In genomic region chr17:35752221-35752811, GRCm38 (mm10) we compare ENCODE assay signal across 9 mouse cellular contexts. TPM values are rescaled to one million over a fixed set of nuclear protein-coding genes. Genes with fewer than 3 reads are reported as not detected.
DNase-seq lines count a peak whose midpoint lies in the region; ATAC-seq and TF ChIP-seq lines count a peak whose summit lies in the region.
"Had no signal": no experiment of that assay in that cellular context is flagged by ENCODE, and none has a peak within 500 bp of the region (broad histone marks: within the 10 kb centered on the region; RNA-seq: fewer than 3 reads in every experiment).

No protein-coding gene starts in this region.

- H3K9me3 ChIP-seq in hindbrain, embryonic 16.5 days (ENCODE audit: control insufficient read depth, low read length) = no peaks in the 10 kb centered on the region
- H3K9me3 ChIP-seq in neural tube, embryonic 15.5 days (replicated peaks) = no peaks in the 10 kb centered on the region
- H3K9me3 ChIP-seq: embryonic facial prominence, embryonic 13.5 days had no signal

- no peaks in the 10 kb centered on the region for H3K36me3 ChIP-seq in spleen, adult 2 months (ENCODE audit: control insufficient read depth, insufficient read depth, low read length)
- no peaks in the 10 kb centered on the region for H3K36me3 ChIP-seq in hindbrain, embryonic 16.5 days (ENCODE audit: control insufficient read depth, insufficient read depth, low read length)
- no peaks in the 10 kb centered on the region for H3K36me3 ChIP-seq in neural tube, embryonic 15.5 days
- H3K36me3 ChIP-seq: embryonic facial prominence, embryonic 13.5 days had no signal

- 0 out of 2 replicates have a peak overlapping the region, but pooled peaks have one; percentile 35 for H3K27ac ChIP-seq in spleen, adult 2 months (ENCODE audit: insufficient read depth, low read length)
- peak overlapping the region; percentile 68 for H3K27ac ChIP-seq in hindbrain, embryonic 16.5 days (ENCODE audit: low read depth, low read length)
- H3K27ac ChIP-seq in neural tube, embryonic 15.5 days (replicated peaks) = peak overlapping the region; percentile 56; the same call in 1 of the 2 replicates
- H3K27ac ChIP-seq: embryonic facial prominence, embryonic 13.5 days had no signal

- DNase-seq in cerebellum, adult 11 months = peak; percentile 30
- no peak for DNase-seq in cerebellum, adult 8-10 months
- DNase-seq in spleen, adult 2 months (ENCODE audit: low read depth in 1 of 2, low spot score in 2 of 2) = no peak
- no peak for DNase-seq in spleen, adult 12 weeks (ENCODE audit: low spot score)
- peak; percentile 91 for DNase-seq in left cerebral cortex, postnatal 4 days
- DNase-seq in spleen, postnatal 4 days (ENCODE audit: low spot score in 2 of 2) = no peak

- ATAC-seq in hindbrain, embryonic 16.5 days = peak; percentile 96
- peak; percentile 68; the same call in 1 of the 2 replicates for ATAC-seq in neural tube, embryonic 15.5 days (ENCODE audit: low FRiP score)

- H3K4me2 ChIP-seq in hindbrain, embryonic 16.5 days (ENCODE audit: low read length) = no peak overlapping the region
- no peak overlapping the region for H3K4me2 ChIP-seq in neural tube, embryonic 15.5 days
- H3K4me2 ChIP-seq: embryonic facial prominence, embryonic 13.5 days had no signal

- 7% methylated on average over 7 of the region's 7 CpGs for WGBS in spleen, adult 2 months
- WGBS in hindbrain, embryonic 16.5 days = 36% methylated on average over 7 of the region's 7 CpGs
- 38% methylated on average over 7 of the region's 7 CpGs for WGBS in neural tube, embryonic 15.5 days

- peaks cover 11% of the 10 kb centered on the region; the same call in 1 of the 2 replicates for H3K4me1 ChIP-seq in spleen, adult 2 months (ENCODE audit: control insufficient read depth, insufficient read depth, insufficient read length)
- no peaks in the 10 kb centered on the region for H3K4me1 ChIP-seq in hindbrain, embryonic 16.5 days (ENCODE audit: control insufficient read depth, insufficient read depth, low read depth, low read length)
- peaks cover 10% of the 10 kb centered on the region for H3K4me1 ChIP-seq in neural tube, embryonic 15.5 days

- intact Hi-C loops in left cerebral cortex, postnatal 4 days (cut with DNase I) = no loop called here

- H3K9ac ChIP-seq in hindbrain, embryonic 16.5 days (ENCODE audit: low read depth, low read length) = no peak overlapping the region
- no peak overlapping the region for H3K9ac ChIP-seq in neural tube, embryonic 15.5 days (replicated peaks)
- H3K9ac ChIP-seq: embryonic facial prominence, embryonic 13.5 days had no signal

- H3K4me3 ChIP-seq in spleen, adult 2 months (ENCODE audit: extremely low read depth, insufficient read depth, insufficient read length) = no peak overlapping the region
- H3K4me3 ChIP-seq in hindbrain, embryonic 16.5 days (ENCODE audit: low read length) = no peak overlapping the region
- H3K4me3 ChIP-seq in neural tube, embryonic 15.5 days (replicated peaks) = no peak overlapping the region
- H3K4me3 ChIP-seq: embryonic facial prominence, embryonic 13.5 days had no signal

- H3K27me3 ChIP-seq in spleen, adult 2 months (ENCODE audit: control insufficient read depth, insufficient read depth, low read length) = no peaks in the 10 kb centered on the region
- H3K27me3 ChIP-seq in hindbrain, embryonic 16.5 days (replicated peaks; ENCODE audit: control insufficient read depth, insufficient read depth, low read length) = no peaks in the 10 kb centered on the region
- H3K27me3 ChIP-seq in neural tube, embryonic 15.5 days (replicated peaks) = no peaks in the 10 kb centered on the region
- H3K27me3 ChIP-seq: embryonic facial prominence, embryonic 13.5 days had no signal

- no peak for TF ChIP-seq POLR2A in spleen, adult 2 months (IDR thresholded peaks at IDR 0.05; ENCODE audit: low read depth, low read length)

- TF ChIP-seq CTCF in spleen, adult 2 months (IDR thresholded peaks at IDR 0.05; ENCODE audit: extremely low read depth, insufficient read depth, insufficient read length, insufficient replicate concordance) = no peak

RNA-seq across cellular contexts. Expression of gene Ddr1, which starts 47.9 kb away (rescaled TPM):
- polyA plus RNA-seq in spleen, adult 2 months (2012; rRNA removed) = 27.0 and 38.7 TPM in 2 replicates
- polyA plus RNA-seq in hindbrain, embryonic 16.5 days (2015; fragmentation: Nextera tagmentation; extraction: Ambion mirVana) = 87.1 and 106 TPM in 2 replicates
- 10 to 100 TPM; 42.6 to 50.1 TPM for total RNA-seq in left cerebral cortex, postnatal 4 days (2021)
- 73.8 and 76.4 TPM in 2 replicates for polyA plus RNA-seq in neural tube, embryonic 15.5 days (2015; fragmentation: Nextera tagmentation; extraction: Ambion mirVana)

Comparison
In these comparisons a context has a peak if more than half of its experiments do, and no peak if none do; other contexts are left out.
1. DNase-seq: peak in cerebellum, adult 11 months (single experiment) and left cerebral cortex, postnatal 4 days (single experiment); none in cerebellum, adult 8-10 months (single experiment), spleen, adult 2 months (0 of 2), spleen, adult 12 weeks (single experiment) and spleen, postnatal 4 days (0 of 2).
2. Peak in every context shown above with its lines, with median percentiles within 50 percentile points of each other: H3K27ac ChIP-seq.